Mouse (Mus musculus): ENCODE data around the gene Barx1.

The Barx1 gene

DNA sequence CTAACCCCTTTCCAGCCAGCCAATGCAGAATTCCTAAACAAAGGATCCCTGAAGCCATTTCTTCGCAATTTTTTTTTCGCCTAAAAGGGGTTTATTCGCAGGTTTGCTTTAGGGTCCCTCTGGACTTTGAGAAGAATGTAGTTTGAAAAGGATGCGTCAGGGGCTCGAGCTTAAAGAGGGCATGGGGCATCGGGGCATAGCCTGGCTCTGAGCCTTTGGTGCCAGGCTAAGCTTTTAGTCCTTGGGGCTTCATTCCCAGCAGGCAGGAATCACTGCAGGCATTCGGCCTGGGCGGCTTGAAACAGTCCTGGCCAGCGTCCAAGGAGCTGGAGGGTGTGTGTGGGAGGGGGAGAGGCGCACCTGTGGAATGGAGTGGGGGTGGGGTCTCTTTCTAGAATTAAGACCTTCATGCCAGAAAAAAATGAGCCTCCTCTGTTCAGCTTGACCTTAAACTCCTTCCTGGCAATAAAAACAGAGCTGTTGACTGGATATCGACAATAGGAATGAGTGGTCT is 2.5 kb upstream of the Barx1 start:
- no peak for DNase-seq (ENCODE audit: low spot score)

GRCm38 (mm10) chr13:48660741-48661140 is 2.1 kb upstream of the Barx1 start:
- DNase-seq (ENCODE audit: low spot score) = no peak

DNA sequence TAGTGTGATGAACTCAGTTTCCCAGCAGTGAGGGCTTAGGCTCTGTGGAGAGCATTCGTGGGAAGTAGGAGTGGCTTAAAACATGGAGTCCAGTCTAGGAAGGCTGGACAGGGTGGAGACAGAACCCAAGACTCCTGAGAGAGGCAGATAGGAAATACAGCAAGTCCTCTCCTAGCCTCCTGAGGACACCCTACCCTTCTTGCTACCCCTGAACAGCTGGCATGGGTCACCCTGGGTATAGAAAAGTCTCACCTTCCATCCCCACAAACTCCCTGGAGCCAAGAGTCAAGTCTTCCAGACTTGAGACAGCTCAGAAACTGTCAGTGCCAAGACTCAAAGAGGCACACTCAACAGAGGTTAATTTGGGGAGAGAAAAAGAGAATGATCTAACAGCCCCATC is 1.2 kb upstream of the Barx1 start:
- no peak for DNase-seq (ENCODE audit: low spot score)

DNA sequence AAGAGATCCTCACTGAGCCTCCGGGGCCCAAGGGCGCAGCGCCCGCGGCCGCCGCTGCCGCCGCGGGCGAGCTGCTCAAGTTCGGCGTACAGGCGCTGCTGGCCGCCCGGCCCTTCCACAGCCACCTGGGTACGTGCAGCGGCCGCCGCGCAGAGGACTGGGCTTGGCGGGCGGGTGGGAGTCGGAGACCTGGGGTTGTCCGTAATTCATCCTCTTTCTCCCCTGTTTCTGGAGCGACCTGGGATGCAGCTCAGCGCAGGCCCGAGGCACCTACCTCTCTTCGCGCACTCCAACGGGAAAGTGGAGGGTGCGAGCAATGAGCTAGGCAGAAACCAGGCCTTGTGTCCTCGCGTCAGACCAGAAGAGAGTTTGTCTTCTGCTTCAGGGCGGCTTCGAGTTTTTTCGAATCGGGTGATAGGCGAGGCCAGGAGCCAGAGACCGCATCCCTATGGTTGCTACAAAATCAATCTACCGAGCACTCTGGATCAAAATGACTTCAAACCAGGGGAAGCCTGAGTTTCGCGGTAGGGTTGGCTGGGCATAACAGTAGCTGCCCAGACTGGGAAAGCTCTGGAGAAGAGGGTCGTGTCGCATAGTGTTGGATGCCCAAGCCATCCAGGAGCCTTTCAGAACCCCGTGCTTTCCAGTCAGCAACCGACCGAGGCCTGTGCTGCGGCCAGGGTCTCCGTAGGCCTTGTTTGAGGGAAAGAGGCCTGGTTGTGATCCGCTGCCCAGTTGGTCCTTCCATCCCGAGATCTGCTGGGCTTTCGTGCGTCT is 601 bp downstream of the Barx1 start:
- DNase-seq (ENCODE audit: low spot score) = no peak

GRCm38 (mm10) chr13:48663988-48664339 is 1.2 kb downstream of the Barx1 start:
- DNase-seq (ENCODE audit: low spot score) = no peak

- no peak for DNase-seq (ENCODE audit: low spot score)
Observed at GRCm38 (mm10) chr13:48664916-48665655, 2.3 kb downstream of the Barx1 start.

GRCm38 (mm10) chr13:48665656-48666597 is 3.1 kb downstream of the Barx1 start:
- DNase-seq (ENCODE audit: low spot score) = no peak

- DNase-seq (ENCODE audit: low spot score) = no peak
Observed at GRCm38 (mm10) chr13:48667461-48667860, 4.7 kb downstream of the Barx1 start.

GRCm38 (mm10) chr13:48668091-48668975 is 5.5 kb downstream of the Barx1 start:
- no peak for DNase-seq (ENCODE audit: low spot score)

DNA sequence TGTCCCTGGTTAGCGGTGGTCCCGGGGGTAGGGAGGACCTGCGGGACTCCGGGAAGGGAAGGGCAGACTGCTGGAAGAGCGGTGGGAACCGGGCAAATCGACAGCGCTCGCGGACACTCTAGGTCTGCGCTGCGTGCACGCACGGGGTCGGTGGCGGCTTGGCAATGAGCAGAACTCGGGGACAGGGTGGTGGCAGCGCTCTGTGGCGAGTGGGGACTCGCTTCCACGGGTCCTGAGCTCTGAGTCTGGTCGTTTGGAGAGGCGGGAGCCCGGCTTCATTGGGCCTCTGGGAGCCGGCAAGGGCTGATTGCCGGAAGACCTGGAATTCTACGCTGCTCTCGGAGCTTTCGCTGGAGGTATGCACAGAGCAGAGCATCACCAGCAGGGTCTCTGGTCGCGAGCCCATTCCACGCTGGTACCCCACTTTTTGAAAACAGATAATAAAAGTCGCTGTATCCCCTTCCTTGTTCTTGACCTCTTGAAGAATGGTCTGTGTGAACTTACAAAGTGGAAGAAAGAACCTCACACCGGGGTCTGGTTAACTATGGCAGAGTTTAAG is 6.3 kb downstream of the Barx1 start:
- no peak for DNase-seq (ENCODE audit: low spot score)

- DNase-seq (ENCODE audit: low spot score) = no peak
Observed at GRCm38 (mm10) chr13:48672312-48672840, 9.6 kb downstream of the Barx1 start.

- no peak for DNase-seq (ENCODE audit: low spot score)
Observed at GRCm38 (mm10) chr13:48674609-48675008, 11.8 kb downstream of the Barx1 start.

GRCm38 (mm10) chr13:48679351-48679750 is 16.6 kb downstream of the Barx1 start:
- DNase-seq (ENCODE audit: low spot score) = no peak

- DNase-seq (ENCODE audit: low spot score) = no peak
Observed at GRCm38 (mm10) chr13:48686666-48687065, 23.9 kb downstream of the Barx1 start.

- no peak for DNase-seq (ENCODE audit: low spot score)
Observed at GRCm38 (mm10) chr13:48691991-48692390, 29.2 kb downstream of the Barx1 start.

GRCm38 (mm10) chr13:48694090-48695064 is 31.6 kb downstream of the Barx1 start:
- no peak for DNase-seq (ENCODE audit: low spot score)

GRCm38 (mm10) chr13:48706385-48706951 is 43.7 kb downstream of the Barx1 start:
- DNase-seq (ENCODE audit: low spot score) = peak; percentile 19

- no peak for DNase-seq (ENCODE audit: low spot score)
Observed at GRCm38 (mm10) chr13:48712675-48713074, 49.9 kb downstream of the Barx1 start.

DNA sequence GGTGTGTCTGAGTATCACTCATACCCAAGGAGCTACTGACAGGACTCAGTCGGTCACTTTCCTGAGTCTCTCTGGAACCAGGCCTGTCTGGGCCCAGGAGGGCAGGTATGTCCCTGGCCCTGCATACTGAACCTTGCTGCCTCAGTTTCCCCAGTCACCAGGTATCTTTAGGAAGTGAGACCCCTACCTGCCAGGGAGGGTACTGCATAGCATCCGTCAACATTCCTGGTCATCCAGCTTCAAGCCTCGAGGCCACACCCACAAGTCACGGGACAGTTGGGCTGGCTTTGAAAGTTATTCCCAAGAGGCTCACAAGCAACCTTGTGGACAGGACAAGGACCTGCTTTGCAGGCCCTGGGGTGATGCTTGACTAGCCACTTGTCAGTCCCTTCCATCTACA is 53.3 kb downstream of the Barx1 start:
- DNase-seq (ENCODE audit: low spot score) = no peak
